Mouse (Mus musculus) granulocyte monocyte progenitor cell, adult 5-6 weeks (primary cell): ENCODE measurements around the gene Il17ra. TPM values are rescaled to one million over a fixed set of nuclear protein-coding genes. Genes with fewer than 3 reads are reported as not detected.

Experiments used
- ATAC-seq: replicated peaks from 2 replicates; pipeline ENCODE4 v1.8.0; 2016; ENCODE audit warnings: mild to moderate bottlenecking, moderate TSS enrichment, inconsistent platforms; ENCODE audit not compliant: poor library complexity, severe bottlenecking
- total RNA-seq, 2 experiments: library from RNA; stranded (forward) in 1 of 2; stranded (reverse) in 1 of 2; fragments of 200-712, 200-1000 nt in 1 of 2; fragments of >200 nt in 1 of 2; fragmentation: Nextera tagmentation in 1 of 2; gene quantifications; 2 replicates each; pipeline ENCODE4 v1.2.3; 2014 to 2017

Gene Il17ra
- 17.1 and 29.8 TPM in 2 replicates for total RNA-seq (2014; fragmentation: Nextera tagmentation)
- 17.0 and 27.7 TPM in 2 replicates for total RNA-seq (2017)

GRCm38 (mm10) chr6:120463086-120463871, at the start of gene Il17ra:
TSS of gene Il17ra (plus strand) at chr6:120463247.
- ATAC-seq = peak; percentile 29

- no peak for ATAC-seq
Observed at GRCm38 (mm10) chr6:120438161-120438560, 24.9 kb upstream of the Il17ra start.

DNA sequence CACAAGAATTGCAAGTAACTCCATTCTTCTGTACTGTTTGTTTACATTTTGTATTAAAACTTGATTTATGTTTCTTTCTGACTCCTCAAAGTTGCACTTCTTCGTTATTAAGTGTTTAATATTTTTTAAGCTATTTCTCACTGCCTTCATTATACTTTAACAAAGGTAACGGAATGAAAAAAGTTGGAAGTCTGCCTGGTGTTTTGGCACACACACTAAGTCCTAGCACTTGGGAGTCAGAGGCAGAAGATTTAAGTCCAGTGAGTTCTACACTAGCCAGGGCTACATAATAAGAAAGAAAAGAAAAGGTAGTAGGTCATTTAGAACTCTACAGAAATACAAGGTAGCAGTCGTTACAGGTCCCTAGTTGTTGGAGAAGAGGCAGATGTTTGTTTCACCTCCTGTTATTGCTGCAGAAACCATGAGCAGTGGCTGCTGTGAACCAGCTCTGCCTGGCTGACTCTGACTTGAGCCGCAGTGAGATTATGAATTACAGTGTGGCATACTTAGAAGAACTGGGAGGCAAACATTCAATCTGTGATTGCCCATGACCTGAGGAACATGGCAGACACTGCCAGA, 20.8 kb upstream of the Il17ra start:
- no peak for ATAC-seq

DNA sequence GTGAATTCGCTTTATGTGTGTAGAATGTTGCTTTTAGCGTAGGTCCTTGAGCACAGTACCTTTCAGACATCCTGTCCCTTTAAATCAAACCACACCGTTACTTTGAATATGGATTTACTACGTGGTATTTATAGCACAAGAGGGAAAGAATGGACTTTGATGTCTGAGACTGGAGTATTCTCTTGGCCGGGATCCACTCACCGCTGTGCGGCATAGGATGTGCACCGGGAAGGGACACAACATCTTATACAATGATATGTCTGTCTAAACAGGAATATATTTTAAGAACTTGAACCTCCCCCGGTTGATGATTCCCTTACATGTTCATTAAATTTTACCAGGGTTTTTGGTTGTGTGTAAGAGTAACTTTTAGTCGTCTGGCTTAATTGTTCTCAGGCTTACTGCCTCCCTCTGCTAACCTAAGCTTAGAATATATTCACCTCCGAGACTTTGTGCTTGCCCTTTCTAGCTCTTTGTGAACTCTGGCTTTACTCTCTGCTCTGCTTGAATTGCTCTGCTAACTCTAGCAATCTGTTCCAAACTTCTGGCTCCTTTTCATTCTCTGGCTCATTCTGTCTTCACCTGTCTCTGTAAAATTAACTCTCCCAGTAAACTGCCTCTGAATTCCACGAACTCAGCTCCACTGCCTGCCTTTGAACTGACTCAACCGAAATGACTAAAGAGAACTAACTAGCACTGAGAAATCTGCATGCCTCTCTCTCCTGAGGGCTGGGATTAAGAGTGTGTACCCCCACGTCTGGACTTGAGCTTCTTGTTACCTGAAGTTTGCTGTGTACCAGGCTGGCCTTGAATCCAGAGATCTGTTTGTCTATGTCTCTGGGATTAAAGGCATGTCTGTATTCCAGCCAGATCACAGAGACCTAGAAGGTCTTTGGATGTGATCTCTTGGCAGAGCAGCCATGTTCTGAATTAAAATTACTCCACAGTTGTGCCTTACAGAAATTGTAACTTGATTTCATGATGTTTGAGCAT, 19.4 kb upstream of the Il17ra start:
- ATAC-seq = no peak

DNA sequence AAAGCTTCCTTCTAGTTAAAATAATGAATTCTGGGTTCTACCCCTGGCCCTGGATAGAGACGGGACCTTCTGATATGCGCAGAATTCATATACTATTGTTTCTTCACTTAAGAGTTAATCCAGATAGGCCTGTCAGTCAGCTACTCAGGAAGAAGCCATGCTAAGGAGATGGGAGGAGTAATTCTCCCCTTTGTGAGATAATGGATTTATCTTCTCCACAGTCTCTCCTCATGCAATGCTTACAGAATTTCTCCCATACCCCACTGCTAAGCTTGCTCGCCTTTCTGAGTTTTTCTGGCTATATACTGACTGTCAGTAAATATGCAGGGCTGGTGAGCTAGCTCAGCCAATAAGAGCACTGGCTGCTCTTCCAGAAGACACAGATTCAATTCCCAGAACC, 12.8 kb upstream of the Il17ra start:
- no peak for ATAC-seq

DNA sequence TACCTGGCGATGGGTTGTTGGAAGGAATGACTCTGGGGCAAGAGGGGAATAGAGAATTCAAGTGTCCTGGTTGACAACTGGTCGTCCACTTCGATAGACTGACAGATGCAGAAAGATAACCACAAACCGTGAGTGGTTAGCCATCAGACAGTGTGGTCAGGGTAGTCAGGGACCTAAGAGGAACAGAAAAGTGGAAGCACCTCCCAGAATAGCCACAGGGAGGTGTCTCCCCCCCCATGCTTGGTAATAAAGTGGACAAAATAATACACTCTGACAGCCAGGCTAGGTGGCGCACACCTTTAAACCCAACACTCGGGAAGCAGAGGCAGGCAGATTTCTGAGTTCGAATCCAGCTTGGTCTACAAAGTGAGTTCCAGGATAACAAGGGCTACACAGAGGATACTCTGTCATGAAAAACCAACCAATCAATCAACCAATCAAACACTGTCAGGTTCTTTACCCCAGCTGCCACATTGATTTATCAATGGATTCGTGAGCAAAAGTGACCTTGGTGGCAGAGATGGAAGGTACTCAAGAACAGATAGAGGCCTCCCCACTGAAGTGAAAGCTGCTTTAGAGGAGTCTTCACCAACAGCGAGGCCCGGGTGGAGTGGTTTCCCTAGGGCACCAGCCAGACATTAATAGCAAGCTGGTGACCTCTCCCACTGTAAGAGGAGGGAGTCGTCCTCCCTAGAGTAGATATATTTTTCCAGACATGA, 10.5 kb upstream of the Il17ra start:
- peak; percentile 68 for ATAC-seq

DNA sequence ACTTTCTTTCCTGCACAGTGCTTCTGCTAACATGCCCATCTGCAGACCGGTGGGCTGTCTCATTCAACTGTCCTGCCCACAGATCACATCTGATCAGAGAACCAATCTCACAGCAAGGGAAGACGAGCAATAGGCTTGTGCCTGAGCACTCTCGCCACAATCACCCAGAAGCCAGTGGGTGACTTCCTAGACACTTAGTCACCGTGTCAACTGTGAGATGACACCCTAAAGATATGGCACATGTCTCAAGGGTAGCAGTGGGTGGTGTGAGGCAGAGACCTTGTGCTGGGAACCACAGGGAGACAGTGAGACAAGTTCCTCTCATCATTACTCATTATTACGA, 10.0 kb upstream of the Il17ra start:
- ATAC-seq = peak; percentile 57

GRCm38 (mm10) chr6:120453556-120453955, 9.5 kb upstream of the Il17ra start:
- no peak for ATAC-seq

DNA sequence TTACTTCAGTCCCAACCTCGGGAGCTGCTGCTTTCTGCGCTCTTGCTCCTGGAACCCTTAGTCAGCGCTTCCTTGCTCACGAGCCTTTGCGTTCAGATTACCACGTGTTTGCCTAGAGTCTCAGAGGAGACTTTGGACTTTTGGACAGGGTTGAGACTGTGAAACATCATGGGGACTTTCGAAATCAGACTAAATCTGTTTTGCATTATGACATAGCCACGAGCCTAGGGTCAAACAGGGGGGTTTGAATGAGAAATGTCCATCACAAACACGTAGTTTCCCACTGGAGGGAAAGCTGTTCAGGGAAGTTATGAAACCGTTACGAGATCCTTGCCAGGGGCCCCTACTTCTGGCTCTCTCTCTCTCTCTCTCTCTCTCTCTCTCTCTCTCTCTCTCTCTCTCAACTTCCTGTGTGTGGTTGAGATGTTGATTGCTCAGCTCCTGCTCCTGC, 8.4 kb upstream of the Il17ra start:
- peak; percentile 64 for ATAC-seq

GRCm38 (mm10) chr6:120457074-120457473, 6.0 kb upstream of the Il17ra start:
- no peak for ATAC-seq

GRCm38 (mm10) chr6:120457751-120458150, 5.3 kb upstream of the Il17ra start:
- ATAC-seq = no peak

GRCm38 (mm10) chr6:120461217-120461616, 1.8 kb upstream of the Il17ra start:
- ATAC-seq = no peak

GRCm38 (mm10) chr6:120462251-120462650, 796 bp upstream of the Il17ra start:
- no peak for ATAC-seq

- peak; percentile 11; the same call in 1 of the 2 replicates for ATAC-seq
Observed at GRCm38 (mm10) chr6:120463884-120464283, 837 bp downstream of the Il17ra start.

- no peak for ATAC-seq
Observed at GRCm38 (mm10) chr6:120464406-120464939, 1.4 kb downstream of the Il17ra start.

- no peak for ATAC-seq
Observed at GRCm38 (mm10) chr6:120465393-120465792, 2.3 kb downstream of the Il17ra start.

- peak; percentile 64 for ATAC-seq
Observed at GRCm38 (mm10) chr6:120466609-120467329, 3.7 kb downstream of the Il17ra start.

DNA sequence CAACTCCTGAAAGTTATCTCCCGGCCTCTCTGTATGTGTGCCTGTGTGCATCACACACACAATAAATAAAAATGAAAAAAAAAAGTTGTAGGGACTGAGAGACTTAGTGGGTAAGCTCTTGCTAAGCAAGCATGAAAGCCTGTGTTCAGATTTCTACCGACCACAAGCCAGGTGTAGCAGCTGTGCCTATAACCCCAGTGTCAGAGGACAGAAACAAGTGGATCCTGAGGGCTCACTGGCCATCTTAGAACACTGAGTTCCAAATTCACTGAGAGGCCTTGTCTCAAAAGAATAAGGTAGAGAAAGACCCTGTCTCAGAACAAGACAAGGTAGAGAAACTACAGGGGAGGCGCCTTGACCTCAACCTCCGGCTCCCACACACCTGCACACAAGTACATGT, 5.2 kb downstream of the Il17ra start:
- ATAC-seq = no peak

- ATAC-seq = no peak
Observed at GRCm38 (mm10) chr6:120469268-120469667, 6.2 kb downstream of the Il17ra start.
